Mouse (Mus musculus) lung, postnatal 0 days (tissue): ENCODE measurements around the gene Dtymk. TPM values are rescaled to one million over a fixed set of nuclear protein-coding genes. Genes with fewer than 3 reads are reported as not detected.
"Not testable (repeated sequence)": the region's sequence is repeated elsewhere in the genome, so short reads cannot be mapped to it uniquely, and the experiment has no call there.

Experiments
- ATAC-seq: fragments of 200-750 bp; cut with Nextera tagmentation; 2 replicates; pipeline ENCODE4 v1.8.0; 2017; ENCODE audit warnings: moderate library complexity
- DNase-seq: peaks from one replicate; pipeline ENCODE4 v3.0.0-alpha.2; 2016; ENCODE audit warnings: low spot score
- H3K27ac ChIP-seq: fragments of 300-500 bp; sonication (generic); 2 replicates; pipeline ENCODE4 v1.5.1; 2014; ENCODE audit warnings: antibody characterized with exemption, mild to moderate bottlenecking, low read length, mixed read lengths
- H3K27me3 ChIP-seq: fragments of 300-500 bp; sonication (generic); replicated peaks from 2 replicates; pipeline ENCODE4 v1.6.1; 2014; ENCODE audit warnings: low read length, mixed read lengths; ENCODE audit not compliant: insufficient read depth
- H3K36me3 ChIP-seq: fragments of 300-500 bp; sonication (generic); 2 replicates; pipeline ENCODE4 v1.6.1; 2014; ENCODE audit warnings: low read length, mixed read lengths; ENCODE audit not compliant: insufficient read depth
- H3K4me1 ChIP-seq: fragments of 300-500 bp; sonication (generic); 2 replicates; pipeline ENCODE4 v1.6.1; 2014; ENCODE audit warnings: antibody characterized with exemption, low read depth, low read length, mixed read lengths; ENCODE audit not compliant: insufficient read depth
- H3K4me2 ChIP-seq: fragments of 300-500 bp; sonication (generic); replicated peaks from 2 replicates; pipeline ENCODE4 v1.6.1; 2014; ENCODE audit warnings: low read depth, mild to moderate bottlenecking, low read length, moderate library complexity, mixed read lengths
- H3K4me3 ChIP-seq: fragments of 300-500 bp; sonication (generic); 2 replicates; pipeline ENCODE4 v1.5.1; 2014; ENCODE audit warnings: low read depth, low read length
- H3K9ac ChIP-seq: fragments of 300-500 bp; sonication (generic); replicated peaks from 2 replicates; pipeline ENCODE4 v1.6.1; 2014; ENCODE audit warnings: low read depth, mild to moderate bottlenecking
- H3K9me3 ChIP-seq: fragments of 300-500 bp; sonication (generic); 2 replicates; pipeline ENCODE4 v1.6.1; 2016; ENCODE audit warnings: low read length, mixed read lengths
- CTCF ChIP-seq: IDR thresholded peaks from 2 replicates; pipeline ENCODE4 v1.5.1; 2016; ENCODE audit warnings: antibody characterized with exemption, mild to moderate bottlenecking
- EP300 ChIP-seq: IDR thresholded peaks from 2 replicates; pipeline ENCODE4 v1.6.1; 2016; ENCODE audit warnings: antibody characterized with exemption, mild to moderate bottlenecking, control low read depth
- WGBS: fragments of 180-500 bp; shearing (Covaris S2); extraction: QIAGEN DNeasy Blood & Tissue Kit; methylation state at CpG from one replicate; pipeline ENCODE4 v1.1.7; 2014; 5-methylcytosine and 5-hydroxymethylcytosine counted together
- polyA plus RNA-seq: library from polyadenylated mRNA; unstranded; fragments of >200 nt; fragmentation: Nextera tagmentation; extraction: Ambion mirVana; gene quantifications from 2 replicates; pipeline ENCODE4 v1.2.1, GENCODE M21; 2015

The Dtymk gene
- polyA plus RNA-seq: 69.6 and 71.6 TPM in 2 replicates

GRCm38 (mm10) chr1:93801741-93802238, at the start of gene Dtymk:
Gene Dtymk, minus strand, starts transcription at chr1:93801934.
- H3K9ac ChIP-seq: peak within 1 kb of the TSS; percentile 60; the same call in 1 of the 2 replicates
- 2% methylated on average over 42 of the region's 42 CpGs for WGBS
- DNase-seq (peak; percentile 99), ATAC-seq (peak; percentile 60)
- peak within 1 kb of the TSS; percentile 78 for H3K27ac ChIP-seq
- peaks cover 4% of the 10 kb centered on the region; the same call in 1 of the 2 replicates for H3K4me1 ChIP-seq
- TF ChIP-seq EP300 (0 out of 2 replicates have a peak, but pooled peaks have one; percentile 19), CTCF (peak; percentile 71)
- no peaks in the 10 kb centered on the region for H3K36me3 ChIP-seq
- H3K4me3 ChIP-seq: peak within 1 kb of the TSS; percentile 63
- H3K27me3 ChIP-seq: no peaks in the 10 kb centered on the region
- no peaks in the 10 kb centered on the region for H3K9me3 ChIP-seq
- H3K4me2 ChIP-seq: peak within 1 kb of the TSS; percentile 83

- not testable (repeated sequence) for H3K9me3 ChIP-seq, H3K4me3 ChIP-seq, H3K9ac ChIP-seq, H3K36me3 ChIP-seq, H3K4me1 ChIP-seq, H3K27ac ChIP-seq, H3K4me2 ChIP-seq, DNase-seq, H3K27me3 ChIP-seq
- WGBS: 45% methylated on average over 1 of the region's 3 CpGs
- ATAC-seq: peak; percentile 68
Measured at GRCm38 (mm10) chr1:93845766-93846366, 44.1 kb upstream of the Dtymk start.

GRCm38 (mm10) chr1:93838569-93838968, 36.8 kb upstream of the Dtymk start:
- not testable (repeated sequence) for H3K27ac ChIP-seq, H3K36me3 ChIP-seq, H3K4me1 ChIP-seq, DNase-seq, H3K4me2 ChIP-seq, H3K9me3 ChIP-seq, H3K4me3 ChIP-seq, ATAC-seq, H3K27me3 ChIP-seq, H3K9ac ChIP-seq
- WGBS: 88% methylated on average over 5 of the region's 8 CpGs

GRCm38 (mm10) chr1:93837335-93837734, 35.6 kb upstream of the Dtymk start:
- DNase-seq: no peak
- H3K4me1 ChIP-seq: no peaks in the 10 kb centered on the region
- no peak overlapping the region for H3K9ac ChIP-seq
- H3K4me3 ChIP-seq: no peak overlapping the region
- H3K27ac ChIP-seq: no peak overlapping the region
- H3K27me3 ChIP-seq: no peaks in the 10 kb centered on the region
- H3K36me3 ChIP-seq: no peaks in the 10 kb centered on the region
- H3K9me3 ChIP-seq: no peaks in the 10 kb centered on the region
- TF ChIP-seq EP300: 0 out of 2 replicates have a peak, but pooled peaks have one; percentile 17
- TF ChIP-seq CTCF: no peak
- H3K4me2 ChIP-seq: no peak overlapping the region
- no peak for ATAC-seq
- 89% methylated on average over 8 of the region's 8 CpGs for WGBS

GRCm38 (mm10) chr1:93836532-93836913, 34.8 kb upstream of the Dtymk start:
- WGBS: 87% methylated on average over 2 of the region's 2 CpGs
- Histone ChIP-seq H3K4me2 (no peak overlapping the region), H3K9ac (no peak overlapping the region), H3K4me3 (no peak overlapping the region), H3K27me3 (no peaks in the 10 kb centered on the region), H3K27ac (no peak overlapping the region), H3K4me1 (no peaks in the 10 kb centered on the region), H3K36me3 (no peaks in the 10 kb centered on the region), H3K9me3 (no peaks in the 10 kb centered on the region)
- DNase-seq: no peak
- no peak for ATAC-seq
- TF ChIP-seq EP300 (no peak), CTCF (no peak)

GRCm38 (mm10) chr1:93835876-93836531, 34.3 kb upstream of the Dtymk start:
- Histone ChIP-seq H3K27ac (no peak overlapping the region), H3K4me3 (no peak overlapping the region), H3K27me3 (no peaks in the 10 kb centered on the region), H3K9ac (no peak overlapping the region), H3K36me3 (no peaks in the 10 kb centered on the region), H3K4me2 (no peak overlapping the region), H3K4me1 (no peaks in the 10 kb centered on the region), H3K9me3 (no peaks in the 10 kb centered on the region)
- no peak for TF ChIP-seq EP300
- TF ChIP-seq CTCF: no peak
- ATAC-seq: no peak
- 92% methylated on average over 6 of the region's 6 CpGs for WGBS
- no peak for DNase-seq
